Mouse (Mus musculus): ENCODE results near the gene Reg3d. TPM values are rescaled to one million over a fixed set of nuclear protein-coding genes. Genes with fewer than 3 reads are reported as not detected.

The Reg3d gene
- polyA plus RNA-seq, 1 experiment from 2014 or later, result not detected

GRCm38 (mm10) chr6:78340296-78340695 lies 38.4 kb downstream of the Reg3d start:
- Histone ChIP-seq H3K27ac (ENCODE audit: low read depth, low read length) (no peak overlapping the region), H3K27me3 (ENCODE audit: control insufficient read depth, insufficient read depth, low read length) (no peaks in the 10 kb centered on the region), H3K4me1 (ENCODE audit: control insufficient read depth, insufficient read depth, low read length) (no peaks in the 10 kb centered on the region), H3K36me3 (ENCODE audit: control insufficient read depth, insufficient read depth, low read length) (no peaks in the 10 kb centered on the region), H3K9ac (ENCODE audit: low read depth, low read length) (no peak overlapping the region), H3K4me2 (replicated peaks; ENCODE audit: low read depth, low read length) (no peak overlapping the region), H3K4me3 (ENCODE audit: low read length) (no peak overlapping the region), H3K9me3 (ENCODE audit: control insufficient read depth, low read length) (no peaks in the 10 kb centered on the region)
- ATAC-seq (ENCODE audit: low FRiP score, low TSS enrichment), result no peak

- no peak overlapping the region for H3K27ac ChIP-seq (ENCODE audit: low read depth, low read length)
- no peaks in the 10 kb centered on the region for H3K9me3 ChIP-seq (ENCODE audit: control insufficient read depth, low read length)
- H3K4me3 ChIP-seq (ENCODE audit: low read length), result no peak overlapping the region
- no peak overlapping the region for H3K4me2 ChIP-seq (replicated peaks; ENCODE audit: low read depth, low read length)
- ATAC-seq (ENCODE audit: low FRiP score, low TSS enrichment), result no peak
- no peaks in the 10 kb centered on the region for H3K36me3 ChIP-seq (ENCODE audit: control insufficient read depth, insufficient read depth, low read length)
- H3K27me3 ChIP-seq (ENCODE audit: control insufficient read depth, insufficient read depth, low read length), result no peaks in the 10 kb centered on the region
- H3K4me1 ChIP-seq (ENCODE audit: control insufficient read depth, insufficient read depth, low read length), result no peaks in the 10 kb centered on the region
- WGBS, result 42% methylated on average over 7 of the region's 7 CpGs
- no peak overlapping the region for H3K9ac ChIP-seq (ENCODE audit: low read depth, low read length)
These were observed 46.6 kb downstream of the Reg3d start for GRCm38 (mm10) chr6:78331919-78332569.

GRCm38 (mm10) chr6:78329166-78329565 lies 49.5 kb downstream of the Reg3d start:
- Histone ChIP-seq H3K27ac (ENCODE audit: low read depth, low read length) (no peak overlapping the region), H3K9ac (ENCODE audit: low read depth, low read length) (no peak overlapping the region), H3K27me3 (ENCODE audit: control insufficient read depth, insufficient read depth, low read length) (no peaks in the 10 kb centered on the region), H3K4me1 (ENCODE audit: control insufficient read depth, insufficient read depth, low read length) (no peaks in the 10 kb centered on the region), H3K36me3 (ENCODE audit: control insufficient read depth, insufficient read depth, low read length) (no peaks in the 10 kb centered on the region), H3K9me3 (ENCODE audit: control insufficient read depth, low read length) (no peaks in the 10 kb centered on the region), H3K4me3 (ENCODE audit: low read length) (no peak overlapping the region), H3K4me2 (replicated peaks; ENCODE audit: low read depth, low read length) (no peak overlapping the region)
- WGBS, result 59% methylated on average over 2 of the region's 2 CpGs
- ATAC-seq (ENCODE audit: low FRiP score, low TSS enrichment), result no peak

GRCm38 (mm10) chr6:78327798-78328197 lies 50.9 kb downstream of the Reg3d start:
- Histone ChIP-seq H3K4me2 (replicated peaks; ENCODE audit: low read depth, low read length) (no peak overlapping the region), H3K4me1 (ENCODE audit: control insufficient read depth, insufficient read depth, low read length) (no peaks in the 10 kb centered on the region), H3K9ac (ENCODE audit: low read depth, low read length) (no peak overlapping the region), H3K27ac (ENCODE audit: low read depth, low read length) (no peak overlapping the region), H3K9me3 (ENCODE audit: control insufficient read depth, low read length) (no peaks in the 10 kb centered on the region), H3K4me3 (ENCODE audit: low read length) (no peak overlapping the region), H3K27me3 (ENCODE audit: control insufficient read depth, insufficient read depth, low read length) (no peaks in the 10 kb centered on the region), H3K36me3 (ENCODE audit: control insufficient read depth, insufficient read depth, low read length) (no peaks in the 10 kb centered on the region)
- no peak for ATAC-seq (ENCODE audit: low FRiP score, low TSS enrichment)

Other genes starting within 250 kb of the Reg3d start
- gene Reg3b, start 8.2 kb downstream of the Reg3d start, polyA plus RNA-seq (2014; fragmentation: Nextera tagmentation; extraction: Ambion mirVana), result not detected in 2 replicates
- not detected in 2 replicates for gene Reg3a, start 1.8 kb upstream of the Reg3d start, polyA plus RNA-seq (2014; fragmentation: Nextera tagmentation; extraction: Ambion mirVana)
- gene Reg2, start 16.8 kb upstream of the Reg3d start, polyA plus RNA-seq (2014; fragmentation: Nextera tagmentation; extraction: Ambion mirVana), result not detected in 2 replicates
- not detected in 2 replicates for gene Reg1, start 43.8 kb upstream of the Reg3d start, polyA plus RNA-seq (2014; fragmentation: Nextera tagmentation; extraction: Ambion mirVana)
- not detected in 2 replicates for gene Reg3g, start 90.0 kb upstream of the Reg3d start, polyA plus RNA-seq (2014; fragmentation: Nextera tagmentation; extraction: Ambion mirVana)